Mouse (Mus musculus) thymus, postnatal 36 days (tissue): Measurements from ENCODE around the gene Sp6.

Experiments
- DNase-seq, 2 experiments: peaks; one replicate each; pipeline ENCODE4 v3.0.0; 2022; ENCODE audit warnings: mixed read lengths in 2 of 2

Gene Sp6

DNA sequence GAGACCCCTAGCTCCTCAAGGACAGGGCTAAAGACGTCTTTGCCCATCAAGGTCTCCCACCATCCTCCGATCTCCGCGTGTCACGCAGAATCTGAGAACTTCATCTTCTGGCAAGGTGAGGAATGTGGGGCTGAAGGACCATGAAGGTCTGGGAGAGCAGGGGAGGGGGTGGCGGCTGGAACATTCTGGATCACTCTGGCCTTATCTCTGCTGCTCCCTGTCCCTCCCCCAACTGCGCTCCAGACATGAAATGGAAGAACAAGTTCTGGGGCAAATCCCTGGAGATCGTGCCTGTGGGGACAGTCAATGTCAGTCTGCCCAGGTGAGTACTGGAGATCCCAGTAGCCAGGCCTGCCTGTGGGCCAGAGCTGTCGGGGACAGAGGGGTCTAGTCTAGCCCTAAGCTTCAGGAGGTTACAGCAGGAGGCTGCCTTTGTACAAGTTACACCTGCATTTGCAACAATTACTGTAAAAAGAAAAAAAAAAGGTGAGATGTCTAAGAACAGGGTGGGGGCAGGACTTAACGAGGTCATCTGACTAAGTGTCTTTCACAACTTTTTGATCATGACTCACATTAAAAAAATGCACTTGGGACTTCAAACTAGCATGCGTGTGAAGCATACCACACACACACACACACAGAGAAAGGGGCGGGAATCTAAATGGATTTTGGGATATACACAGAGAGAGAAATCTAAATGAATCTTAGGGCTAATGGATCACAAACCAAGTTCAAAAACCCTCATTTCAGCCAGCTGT lies 52.5 kb downstream of the Sp6 start:
- DNase-seq, result no peak

DNA sequence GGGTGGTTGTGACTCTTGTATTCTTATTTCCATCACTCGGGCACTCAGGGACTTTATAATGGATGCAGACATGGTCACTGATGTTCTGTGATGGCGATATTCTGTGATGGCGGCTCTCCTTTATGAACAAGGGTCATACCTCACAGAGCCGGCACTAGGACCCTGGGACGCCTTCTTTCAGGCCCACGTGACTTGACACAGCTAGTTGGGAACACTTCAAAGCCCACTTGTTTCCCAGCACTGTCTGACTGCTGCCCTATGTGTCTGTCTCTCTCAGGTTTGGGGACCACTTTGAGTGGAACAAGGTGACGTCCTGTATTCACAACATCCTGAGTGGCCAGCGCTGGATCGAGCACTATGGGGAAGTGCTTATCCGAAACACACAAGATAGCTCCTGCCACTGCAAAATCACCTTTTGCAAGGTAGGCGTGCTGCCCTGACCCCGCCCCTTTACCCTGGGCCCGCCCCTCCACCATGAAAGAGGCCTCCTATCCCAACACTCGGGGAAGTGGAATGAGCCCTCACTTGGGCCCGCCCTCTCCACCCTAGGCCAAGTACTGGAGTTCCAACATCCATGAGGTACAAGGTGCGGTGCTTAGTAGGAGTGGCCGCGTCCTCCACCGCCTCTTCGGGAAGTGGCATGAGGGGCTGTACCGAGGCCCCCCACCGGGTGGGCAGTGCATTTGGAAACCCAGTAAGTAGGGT lies 53.6 kb downstream of the Sp6 start:
- no peak for DNase-seq

DNA sequence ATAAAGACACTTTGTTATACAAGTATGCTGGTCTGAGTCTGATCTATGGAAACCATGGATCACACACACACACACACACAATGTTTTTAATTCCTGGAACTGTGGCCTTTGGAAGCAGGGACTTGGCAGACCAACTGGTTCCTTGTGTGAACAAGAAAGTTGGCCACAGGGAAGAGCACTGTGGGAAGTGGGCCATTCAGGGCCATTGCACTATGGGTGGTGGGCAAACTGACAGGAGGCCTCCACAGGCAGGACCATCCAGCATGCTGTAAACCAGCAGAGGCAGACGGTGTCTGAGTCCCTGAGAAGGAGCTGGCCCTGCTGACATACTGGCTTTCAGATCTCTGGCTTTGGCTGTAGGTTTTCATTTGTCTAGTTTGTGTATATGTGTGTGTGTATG lies 56.1 kb downstream of the Sp6 start:
- no peak for DNase-seq

DNA sequence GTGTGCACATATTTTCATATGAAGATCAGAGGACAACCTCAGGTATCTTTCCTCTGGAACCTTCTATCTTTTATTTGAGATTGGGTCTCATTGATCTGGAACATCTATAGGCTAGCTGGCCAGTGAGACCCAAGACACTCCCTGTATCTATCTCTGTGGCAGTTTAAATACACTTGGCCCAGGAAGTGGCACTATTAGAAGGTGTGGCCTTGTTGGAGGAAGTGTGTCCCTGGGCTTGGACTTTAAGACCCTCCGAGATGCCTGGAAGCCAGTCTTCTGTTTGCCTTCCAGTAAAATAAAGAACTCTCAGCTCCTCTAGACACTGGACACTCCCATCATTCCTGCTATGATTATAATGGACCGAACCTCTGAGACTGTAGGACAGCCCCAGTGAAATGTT lies 56.6 kb downstream of the Sp6 start:
- no peak for DNase-seq

DNA sequence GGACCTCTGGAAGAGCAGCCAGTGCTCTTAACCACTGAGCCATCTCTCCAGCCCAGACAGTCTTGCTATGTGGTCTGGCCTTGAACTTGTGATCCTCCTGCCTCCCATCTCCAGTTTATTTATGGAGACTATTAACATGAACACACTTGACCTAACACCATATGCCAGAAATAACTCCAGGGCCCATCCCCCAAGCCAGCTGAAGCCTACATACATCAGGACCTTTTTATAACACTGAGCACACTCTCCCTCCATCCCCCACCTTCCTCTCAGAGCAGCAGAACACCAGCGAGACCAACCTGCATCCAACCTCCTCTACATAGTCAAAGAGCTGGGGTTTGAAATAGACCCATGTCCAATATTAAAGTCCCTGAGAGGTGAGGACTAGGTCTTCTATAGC lies 57.9 kb downstream of the Sp6 start:
- no peak for DNase-seq

DNA sequence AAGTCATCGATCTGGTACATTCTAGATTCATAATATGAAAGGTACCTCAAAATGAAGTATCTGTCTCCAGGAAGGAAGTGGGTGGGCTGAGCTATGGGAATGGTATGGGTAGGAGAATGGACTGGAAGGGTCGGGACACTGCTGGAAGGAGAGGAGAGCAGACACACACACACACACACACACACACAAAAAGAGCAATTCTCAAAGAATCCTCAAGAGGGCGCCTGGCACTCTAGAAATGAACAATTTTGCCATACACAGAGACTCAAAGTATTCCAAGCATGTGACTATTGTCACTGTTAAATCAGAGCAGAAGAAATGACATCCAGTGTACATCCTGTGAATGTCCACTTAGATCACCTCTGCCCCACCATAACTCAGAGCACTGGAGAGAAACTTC lies 59.3 kb downstream of the Sp6 start:
- no peak for DNase-seq

DNA sequence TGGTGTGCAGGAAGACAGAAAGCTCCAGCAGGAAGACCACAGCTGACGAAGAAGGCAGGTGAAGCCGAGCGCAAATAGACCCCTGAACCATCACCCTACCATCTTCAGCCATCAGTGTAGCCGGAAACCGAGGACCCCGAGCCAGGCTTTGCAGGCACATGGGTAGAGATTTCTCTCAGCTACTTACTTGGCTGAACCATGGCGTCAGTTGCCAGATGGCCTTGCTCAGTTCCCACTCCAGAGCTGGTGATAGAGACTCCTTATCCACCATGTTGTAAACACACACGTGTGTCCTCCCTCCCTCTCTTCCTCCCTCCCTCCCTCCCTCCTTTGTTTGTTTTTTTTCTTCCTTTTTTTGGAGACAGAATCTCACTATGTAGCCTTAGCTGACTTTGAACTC lies 61.0 kb downstream of the Sp6 start:
- DNase-seq, result no peak
